Mouse (Mus musculus) small intestine, adult 2 months (tissue): ENCODE results near the gene Lrrc72. TPM values are rescaled to one million over a fixed set of nuclear protein-coding genes. Genes with fewer than 3 reads are reported as not detected.

ENCODE experiments used
- H3K27ac ChIP-seq: fragments of 200-500 bp; 2 replicates; pipeline ENCODE4 v1.5.1; 2012; ENCODE audit warnings: low read depth, low read length, control low read depth, inconsistent platforms; ENCODE audit not compliant: insufficient read depth
- H3K27me3 ChIP-seq: fragments of 200-500 bp; 2 replicates; pipeline ENCODE4 v1.6.1; 2012; ENCODE audit warnings: mild to moderate bottlenecking, moderate library complexity, low read length, inconsistent platforms; ENCODE audit not compliant: control insufficient read depth, insufficient read depth
- H3K36me3 ChIP-seq: fragments of 200-500 bp; 2 replicates; pipeline ENCODE4 v1.6.1; 2012; ENCODE audit warnings: mild to moderate bottlenecking, low read length, control low read depth, inconsistent platforms; ENCODE audit not compliant: control insufficient read depth, insufficient read depth
- H3K4me1 ChIP-seq: fragments of 200-500 bp; 2 replicates; pipeline ENCODE4 v1.6.1; 2012; ENCODE audit warnings: low read length, inconsistent platforms, mixed read lengths; ENCODE audit not compliant: control insufficient read depth, insufficient read depth, insufficient read length
- H3K4me3 ChIP-seq: fragments of 200-500 bp; 2 replicates; pipeline ENCODE4 v1.5.1; 2012; ENCODE audit warnings: low read depth, mild to moderate bottlenecking, control low read depth, inconsistent platforms, low read length, moderate library complexity
- CTCF ChIP-seq: fragments of 200-500 bp; IDR thresholded peaks from 2 replicates; pipeline ENCODE4 v1.5.1; 2012; ENCODE audit warnings: low read depth, mild to moderate bottlenecking, control low read depth, inconsistent platforms, low read length, moderate library complexity, mixed read lengths; ENCODE audit not compliant: insufficient replicate concordance, insufficient read length; ENCODE audit errors: extremely low read depth
- POLR2A ChIP-seq: fragments of 200-500 bp; IDR thresholded peaks from 2 replicates; pipeline ENCODE4 v1.6.1; 2012; ENCODE audit warnings: low read depth, mild to moderate bottlenecking, control low read depth, inconsistent platforms, low read length, moderate library complexity
- WGBS: fragments of 180-500 bp; shearing (Covaris S2); methylation state at CpG from one replicate; pipeline ENCODE4 v1.1.7; 2018; 5-methylcytosine and 5-hydroxymethylcytosine counted together
- polyA plus RNA-seq: library from polyadenylated mRNA; depleted of rRNA; stranded (reverse); fragments of >200 nt; gene quantifications from 2 replicates; pipeline ENCODE4 v1.2.3, GENCODE M21; 2012

Lrrc72 gene
- polyA plus RNA-seq, 1 experiment = not detected

- Histone ChIP-seq H3K36me3 (peaks cover 55% of the 10 kb centered on the region), H3K4me1 (no peaks in the 10 kb centered on the region), H3K27me3 (no peaks in the 10 kb centered on the region), H3K4me3 (no peak overlapping the region), H3K27ac (no peak overlapping the region)
- 93% methylated on average over 7 of the region's 7 CpGs for WGBS
- TF ChIP-seq CTCF = no peak
Observed at GRCm38 (mm10) chr12:36194976-36195375, 58.2 kb downstream of the Lrrc72 start.

GRCm38 (mm10) chr12:36190343-36190742 lies 62.9 kb downstream of the Lrrc72 start:
- WGBS = 84% methylated on average over 5 of the region's 5 CpGs
- peaks cover 7% of the 10 kb centered on the region; the same call in 1 of the 2 replicates for H3K4me1 ChIP-seq
- no peak overlapping the region for H3K27ac ChIP-seq
- TF ChIP-seq CTCF = no peak
- no peak for TF ChIP-seq POLR2A
- no peak overlapping the region for H3K4me3 ChIP-seq
- no peaks in the 10 kb centered on the region for H3K27me3 ChIP-seq
- H3K36me3 ChIP-seq = peaks cover 55% of the 10 kb centered on the region

GRCm38 (mm10) chr12:36189610-36190009 lies 63.6 kb downstream of the Lrrc72 start:
- TF ChIP-seq CTCF (no peak), POLR2A (no peak)
- Histone ChIP-seq H3K4me1 (peaks cover 7% of the 10 kb centered on the region; the same call in 1 of the 2 replicates), H3K36me3 (peaks cover 54% of the 10 kb centered on the region), H3K4me3 (no peak overlapping the region), H3K27me3 (no peaks in the 10 kb centered on the region), H3K27ac (no peak overlapping the region)
- 87% methylated on average over 3 of the region's 3 CpGs for WGBS

- Histone ChIP-seq H3K27ac (peak overlapping the region; percentile 55), H3K36me3 (peaks cover 59% of the 10 kb centered on the region), H3K27me3 (no peaks in the 10 kb centered on the region), H3K4me1 (peaks cover 7% of the 10 kb centered on the region; the same call in 1 of the 2 replicates), H3K4me3 (no peak overlapping the region)
- TF ChIP-seq CTCF = no peak
- no peak for TF ChIP-seq POLR2A
- 34% methylated on average over 6 of the region's 6 CpGs for WGBS
Observed at GRCm38 (mm10) chr12:36187081-36187480, 66.1 kb downstream of the Lrrc72 start.

GRCm38 (mm10) chr12:36182570-36182969 lies 70.6 kb downstream of the Lrrc72 start:
- no peaks in the 10 kb centered on the region for H3K27me3 ChIP-seq
- H3K36me3 ChIP-seq = peaks cover 40% of the 10 kb centered on the region
- H3K4me3 ChIP-seq = no peak overlapping the region
- TF ChIP-seq CTCF = no peak
- no peak for TF ChIP-seq POLR2A
- H3K27ac ChIP-seq = no peak overlapping the region
- 80% methylated on average over 6 of the region's 6 CpGs for WGBS
- H3K4me1 ChIP-seq = peaks cover 6% of the 10 kb centered on the region; the same call in 1 of the 2 replicates

- Histone ChIP-seq H3K4me3 (no peak overlapping the region), H3K27ac (no peak overlapping the region), H3K27me3 (no peaks in the 10 kb centered on the region), H3K36me3 (peaks cover 47% of the 10 kb centered on the region), H3K4me1 (no peaks in the 10 kb centered on the region)
- 96% methylated on average over 5 of the region's 5 CpGs for WGBS
- TF ChIP-seq CTCF (no peak), POLR2A (no peak)
Observed at GRCm38 (mm10) chr12:36177227-36177626, 76.0 kb downstream of the Lrrc72 start.

GRCm38 (mm10) chr12:36165299-36165698 lies 87.9 kb downstream of the Lrrc72 start:
- 16% methylated on average over 1 of the region's 1 CpGs for WGBS

More at GRCm38 (mm10) chr12:36165299-36165698, 87.9 kb downstream of the Lrrc72 start:
- no peaks in the 10 kb centered on the region for H3K27me3 ChIP-seq
- H3K36me3 ChIP-seq = peaks cover 13% of the 10 kb centered on the region
- TF ChIP-seq CTCF (no peak), POLR2A (no peak)
- peak overlapping the region; percentile 93 for H3K27ac ChIP-seq
- H3K4me1 ChIP-seq = peaks cover 20% of the 10 kb centered on the region; the same call in 1 of the 2 replicates
- H3K4me3 ChIP-seq = no peak overlapping the region
